Mouse (Mus musculus): ENCODE measurements at regions not wholly inside any gene's neighbourhood (a gene's known extent, or its start where the extent isn't known, plus 50 kb on each side); places are given as distances from the start of the nearest gene placed in this dataset.

GRCm38 (mm10) chr6:31159935-31160670 is 201.2 kb upstream of the Klf14 start:
- TF ChIP-seq CTCF (IDR thresholded peaks at IDR 0.05; ENCODE audit: control insufficient read depth, insufficient read depth, insufficient replicate concordance, low read depth, low read length) (no peak), POLR2A (IDR thresholded peaks at IDR 0.05; ENCODE audit: control insufficient read depth, low read depth, low read length) (no peak)
